Mouse (Mus musculus) layer of hippocampus, adult 2 months (tissue): ENCODE measurements around the gene Rfc5. TPM values are rescaled to one million over a fixed set of nuclear protein-coding genes. Genes with fewer than 3 reads are reported as not detected.
A peak's percentile ranks its signal among the peaks of the same experiment; 100 is the strongest.
"Not testable (repeated sequence)": the region's sequence is repeated elsewhere in the genome, so short reads cannot be mapped to it uniquely, and the experiment has no call there.

Experiments
- DNase-seq, 2 experiments: peaks; one replicate each; pipeline ENCODE4 v3.0.0; 2022; ENCODE audit warnings: low spot score in 2 of 2
- H3K27ac ChIP-seq: fragments of 200-600 bp; 2 replicates; pipeline ENCODE4 v1.8.1; 2022
- H3K4me3 ChIP-seq: fragments of 200-600 bp; 2 replicates; pipeline ENCODE4 v1.8.1; 2022; ENCODE audit warnings: mild to moderate bottlenecking
- CTCF ChIP-seq: fragments of 200-600 bp; conservative IDR thresholded peaks from 2 replicates; pipeline ENCODE4 v1.8.1; 2022; ENCODE audit warnings: antibody characterized with exemption, mild to moderate bottlenecking, moderate library complexity
- long read RNA-seq, 2 experiments: library from polyadenylated mRNA; stranded (forward); transcript quantifications; one replicate each; pipeline ENCODE4 v2.0.0; 2021; ENCODE audit warnings: borderline mapping rate in 2 of 2
- total RNA-seq, 2 experiments: library from RNA; stranded (reverse); gene quantifications; 2 replicates each; pipeline ENCODE4 v1.2.3; 2021

Rfc5 gene
- 10 to 100 TPM; 13.8 to 18.5 TPM for total RNA-seq
- long read RNA-seq, experiment 1, transcript Rfc5-201 (11 exons, 2,796 nt), result major isoform, 9 of 17 reads
- long read RNA-seq, experiment 1, partial matches to known transcripts, result 3 of 17 reads
- long read RNA-seq, experiment 1, other reads (novel, unspliced or antisense), result 4 of 17 reads
- long read RNA-seq, experiment 2, transcript Rfc5-201 (11 exons, 2,796 nt), result major isoform, 8 of 16 reads
- long read RNA-seq, experiment 2, partial matches to known transcripts, result 2 of 16 reads
- long read RNA-seq, experiment 2, other reads (novel, unspliced or antisense), result 4 of 16 reads

DNA sequence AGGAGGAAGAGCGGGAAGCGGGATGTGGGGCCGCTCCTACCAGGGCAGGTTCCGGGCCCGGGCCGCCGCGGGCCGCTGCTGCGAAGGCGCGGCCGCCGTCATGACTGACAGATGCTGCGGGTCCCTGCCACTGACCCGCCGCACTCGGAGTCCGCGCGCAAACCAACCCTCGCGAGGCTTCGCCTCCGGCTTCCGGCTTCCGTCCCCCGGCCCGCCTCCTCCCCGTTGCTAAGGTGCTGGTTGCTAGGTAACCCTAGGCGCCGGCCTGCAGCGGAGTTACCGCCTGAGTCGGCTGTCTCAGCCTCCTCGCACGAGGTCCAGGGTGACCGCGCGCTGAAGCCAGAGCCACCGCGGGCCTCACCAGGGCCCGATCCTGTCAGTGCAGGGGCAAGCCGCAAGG lies at the start of gene Rfc5:
Rfc5 (minus strand) TSS at position 171 of the 400 bp plus-strand sequence.
- peak within 1 kb of the TSS; percentile 89 for H3K27ac ChIP-seq
- no peak for TF ChIP-seq CTCF
- peak; percentile 94 for DNase-seq
- peak within 1 kb of the TSS; percentile 94 for H3K4me3 ChIP-seq

DNA sequence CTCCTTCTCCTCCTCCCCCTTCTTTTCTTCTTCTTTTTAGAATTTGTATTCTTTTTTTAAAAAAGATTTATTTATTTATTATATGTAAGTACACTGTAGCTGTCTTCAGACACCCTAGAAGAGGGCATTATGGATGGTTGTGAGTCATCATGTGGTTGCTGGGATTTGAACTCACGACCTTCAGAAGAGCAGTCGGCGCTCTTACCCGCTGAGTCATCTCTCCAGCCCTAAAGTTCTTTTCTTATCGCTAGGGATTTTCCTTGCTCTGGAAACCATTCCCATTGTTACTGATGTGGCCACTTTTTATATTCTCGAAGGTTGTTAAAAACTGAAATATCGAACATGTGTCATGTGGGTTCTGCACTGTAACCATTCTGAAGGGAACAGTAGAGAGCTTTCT lies 44.7 kb upstream of the Rfc5 start:
- not testable (repeated sequence) for DNase-seq, H3K27ac ChIP-seq, H3K4me3 ChIP-seq

DNA sequence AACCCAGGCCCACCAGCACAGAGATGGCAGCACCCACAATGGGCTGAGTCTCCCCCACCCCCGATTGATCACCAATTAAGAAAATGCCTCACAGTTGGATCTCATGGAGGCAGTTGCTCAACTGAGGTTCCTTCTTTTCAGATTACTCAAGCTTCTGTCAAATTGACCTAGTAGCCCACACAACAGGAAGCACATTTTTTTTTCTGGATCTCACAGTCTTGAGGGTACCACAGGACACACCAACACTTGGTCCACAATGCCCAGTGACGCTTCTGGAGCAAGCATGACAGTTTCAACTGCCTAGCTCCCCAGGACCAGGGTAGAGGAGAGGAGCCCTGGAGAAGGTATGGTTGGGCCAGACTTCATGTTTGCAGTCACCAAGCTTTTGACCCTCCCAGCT lies 28.6 kb upstream of the Rfc5 start:
- DNase-seq, result no peak
- Histone ChIP-seq H3K4me3 (no peak overlapping the region), H3K27ac (no peak overlapping the region)
- TF ChIP-seq CTCF, result no peak

DNA sequence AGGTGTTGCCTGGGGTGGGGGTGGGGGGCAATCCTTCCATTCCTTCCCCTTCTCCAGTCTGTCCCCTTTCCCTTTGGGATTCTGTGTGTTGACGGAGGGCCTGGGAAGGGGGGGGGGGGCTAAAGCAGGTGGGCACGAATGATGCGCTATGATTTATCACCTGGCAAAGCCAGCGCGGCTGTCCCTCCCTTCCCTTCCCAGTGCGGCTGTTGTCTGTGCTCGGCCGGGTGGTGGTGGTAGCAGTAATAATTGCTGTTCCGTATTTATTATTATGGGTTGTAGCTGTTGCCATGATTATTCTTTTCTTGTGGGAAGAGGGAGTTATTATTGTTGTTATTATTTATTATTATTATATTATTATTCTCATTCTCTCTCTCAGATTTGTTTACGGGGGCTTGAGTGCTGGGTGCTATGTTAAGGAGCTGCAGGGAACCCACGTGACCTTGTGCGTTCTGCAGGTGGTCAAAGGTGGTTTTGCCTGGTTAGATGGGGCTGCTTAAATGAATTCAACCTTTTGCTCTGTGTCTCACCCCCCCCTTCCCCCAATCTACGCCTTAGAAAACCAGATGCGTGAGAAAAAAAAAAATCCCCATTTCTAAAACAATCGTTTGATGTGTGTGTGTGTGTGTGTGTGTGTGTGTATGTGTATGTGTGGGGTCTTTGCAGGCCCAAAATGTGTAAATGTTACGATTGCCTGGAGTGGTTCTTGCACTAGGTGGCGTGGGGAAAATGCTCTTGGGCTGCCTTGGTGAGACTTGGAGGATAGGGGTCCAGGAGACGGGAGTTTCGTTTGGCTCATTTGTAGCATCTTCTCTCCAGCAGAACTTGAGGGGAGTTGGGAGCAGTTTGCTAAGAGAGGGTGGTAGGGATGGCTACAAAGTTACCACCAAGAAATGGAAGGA lies 26.4 kb upstream of the Rfc5 start:
- DNase-seq, result peak in 1 of 2 experiments; percentile 25
- H3K27ac ChIP-seq, result peak overlapping the region; percentile 98
- H3K4me3 ChIP-seq, result peak overlapping the region; percentile 78
- peak; percentile 48 for TF ChIP-seq CTCF

DNA sequence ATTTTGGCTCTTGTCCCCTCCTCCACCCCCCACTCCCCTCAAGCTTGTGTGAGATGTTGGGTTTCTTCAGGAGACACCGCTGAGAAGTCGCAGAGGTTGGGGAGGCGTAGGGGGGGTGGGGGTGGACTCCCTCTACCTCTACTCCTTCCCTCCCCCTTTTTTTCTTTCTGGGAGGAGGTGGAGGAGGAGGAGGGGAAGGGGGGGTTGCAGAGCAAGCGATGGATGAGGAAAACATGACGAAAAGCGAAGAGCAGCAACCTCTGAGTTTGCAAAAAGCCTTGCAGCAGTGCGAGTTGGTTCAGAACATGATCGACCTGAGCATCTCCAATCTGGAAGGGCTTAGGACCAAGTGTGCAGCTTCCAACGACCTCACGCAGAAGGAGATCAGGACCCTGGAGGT lies 25.8 kb upstream of the Rfc5 start:
- peak in 1 of 2 experiments; percentile 15 for DNase-seq
- no peak for TF ChIP-seq CTCF
- Histone ChIP-seq H3K4me3 (peak overlapping the region; percentile 78), H3K27ac (peak overlapping the region; percentile 98)

DNA sequence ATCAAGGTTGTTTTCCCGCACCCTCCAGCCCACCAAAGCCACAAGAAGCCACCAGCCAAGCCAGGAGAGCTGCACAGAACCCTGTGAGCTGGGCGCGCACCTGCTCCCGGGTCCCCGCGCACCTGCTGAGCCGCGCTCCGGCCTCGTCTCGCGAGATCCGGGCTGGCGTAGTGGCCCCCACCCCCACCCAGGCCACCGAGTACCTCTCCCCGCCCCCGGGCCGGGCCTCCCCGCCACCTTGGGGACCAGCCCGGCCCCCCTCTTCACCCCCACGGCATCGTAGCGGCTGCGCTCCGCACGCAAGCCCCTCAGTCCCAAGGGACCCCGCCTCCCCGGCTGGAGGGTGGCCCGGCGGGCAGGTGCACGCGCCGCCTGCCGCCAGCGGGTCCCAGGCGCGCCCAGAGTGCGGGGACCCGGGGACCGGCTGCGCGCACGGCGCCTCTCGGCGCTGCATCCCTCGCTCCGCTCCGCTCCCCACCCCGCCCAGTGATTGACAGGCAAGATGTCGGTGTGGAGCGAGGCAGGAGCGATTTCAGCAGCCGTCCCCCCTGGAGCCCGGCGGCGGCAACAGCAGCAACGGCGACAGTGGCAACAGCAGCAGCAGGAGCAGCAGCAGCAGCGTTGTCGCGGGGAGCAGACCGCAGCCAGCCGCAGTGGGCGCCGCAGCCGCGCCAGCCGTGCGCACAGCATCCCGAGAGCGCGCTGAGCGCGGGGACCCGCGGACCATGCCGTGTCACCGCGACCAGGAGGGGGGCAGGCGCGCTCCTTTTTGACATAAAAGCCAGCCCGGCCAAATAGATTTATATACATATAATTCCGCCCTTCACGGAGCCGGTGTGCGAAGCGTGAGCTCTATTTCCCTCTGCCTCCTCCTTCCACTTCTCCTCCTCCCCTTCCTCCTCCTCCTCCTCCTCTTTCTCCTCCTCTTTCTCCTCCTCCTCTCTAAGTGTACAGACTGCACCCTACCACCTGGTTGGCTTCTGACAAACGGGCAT lies 25.0 kb upstream of the Rfc5 start, which contains the start of gene Ksr2:
Ksr2 (plus strand) TSS at position 494 of the 995 bp plus-strand sequence.
- peak within 1 kb of the TSS; percentile 98 for H3K27ac ChIP-seq
- TF ChIP-seq CTCF, result no peak
- H3K4me3 ChIP-seq, result peak within 1 kb of the TSS; percentile 78
- peak; percentile 69 to 71 for DNase-seq

DNA sequence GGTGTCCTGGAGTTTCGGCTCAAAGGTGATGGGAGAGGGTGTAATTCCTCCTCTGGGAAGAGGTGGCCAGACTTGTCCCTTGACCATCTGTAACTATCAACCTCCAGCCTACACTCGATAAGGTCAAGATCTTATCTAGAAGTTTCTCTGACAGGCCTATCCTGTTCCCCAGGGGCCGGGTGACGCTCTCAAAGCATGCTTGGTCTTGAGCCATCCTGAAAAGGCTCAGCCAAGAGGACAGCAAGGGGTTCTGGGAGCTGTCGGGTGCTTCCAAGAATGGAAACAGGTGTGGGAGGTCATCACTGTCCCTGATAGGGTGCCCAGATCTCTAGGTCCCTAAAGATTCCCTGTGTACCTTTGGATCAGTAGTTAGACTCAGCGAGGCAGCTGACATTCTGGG lies 20.5 kb upstream of the Rfc5 start:
- no peak for TF ChIP-seq CTCF
- H3K27ac ChIP-seq, result no peak overlapping the region
- no peak for DNase-seq
- H3K4me3 ChIP-seq, result no peak overlapping the region

DNA sequence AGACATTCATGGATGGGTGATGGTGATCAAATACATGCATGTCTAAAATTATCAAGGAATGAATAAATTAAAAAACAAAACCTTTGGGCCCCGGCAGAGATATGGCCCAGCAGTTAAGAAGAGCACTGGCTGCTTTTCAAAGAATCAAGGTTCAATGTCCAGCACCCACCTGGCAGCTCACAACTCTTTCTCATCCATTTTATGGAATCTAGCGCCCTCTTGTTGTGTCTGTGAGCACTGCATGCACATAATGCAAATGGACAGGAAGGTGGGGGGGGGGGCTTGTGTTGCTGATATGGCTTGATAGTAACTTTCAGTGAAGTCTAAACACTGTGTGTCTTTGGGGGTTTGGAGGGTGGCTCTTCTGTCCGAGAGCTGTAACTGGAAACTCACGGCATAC lies 19.4 kb upstream of the Rfc5 start:
- H3K4me3 ChIP-seq, result no peak overlapping the region
- H3K27ac ChIP-seq, result no peak overlapping the region
- TF ChIP-seq CTCF, result peak; percentile 72
- peak in 1 of 2 experiments; percentile 34 for DNase-seq

DNA sequence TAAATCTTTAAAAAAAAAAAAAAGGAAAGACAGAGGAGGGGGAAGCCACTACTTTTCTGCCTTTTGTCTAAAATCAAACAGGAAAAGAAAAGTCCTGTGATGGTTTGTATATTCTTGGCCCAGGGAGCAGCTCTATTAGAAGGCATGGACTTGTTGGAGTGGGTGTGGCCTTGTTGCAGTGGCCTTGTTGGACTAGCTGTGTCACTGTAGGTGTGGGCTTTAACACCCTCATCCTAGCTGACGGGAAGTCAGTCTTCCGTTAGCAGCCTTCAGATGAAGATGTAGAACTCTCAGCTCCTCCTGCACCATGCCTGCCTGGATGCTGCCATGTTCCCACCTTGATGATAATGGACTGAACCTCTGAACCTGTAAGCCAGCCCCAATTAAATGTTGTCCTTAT lies 15.8 kb upstream of the Rfc5 start:
- not testable (repeated sequence) for H3K4me3 ChIP-seq, H3K27ac ChIP-seq, DNase-seq

DNA sequence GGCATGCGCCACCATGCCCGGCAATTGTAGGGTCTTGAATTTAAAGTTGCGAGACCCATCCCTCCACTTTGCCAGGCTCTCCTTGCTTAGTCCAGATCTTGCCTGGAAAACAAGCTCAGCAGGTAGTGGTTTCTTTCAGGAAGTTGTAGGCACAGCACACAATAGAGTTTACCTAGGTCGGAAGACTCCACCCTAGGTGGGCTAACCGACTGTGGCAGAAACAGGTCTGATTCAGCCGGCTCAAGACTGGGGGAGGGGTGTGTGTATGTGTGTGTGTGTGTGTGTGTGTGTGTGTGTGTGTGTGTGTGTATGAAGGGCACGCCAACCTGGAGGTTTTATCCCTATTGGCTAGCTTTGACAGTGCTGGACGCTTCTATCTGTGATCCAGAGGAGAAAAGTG lies 14.8 kb upstream of the Rfc5 start:
- DNase-seq, result no peak
- H3K27ac ChIP-seq, result no peak overlapping the region
- TF ChIP-seq CTCF, result no peak
- H3K4me3 ChIP-seq, result no peak overlapping the region

DNA sequence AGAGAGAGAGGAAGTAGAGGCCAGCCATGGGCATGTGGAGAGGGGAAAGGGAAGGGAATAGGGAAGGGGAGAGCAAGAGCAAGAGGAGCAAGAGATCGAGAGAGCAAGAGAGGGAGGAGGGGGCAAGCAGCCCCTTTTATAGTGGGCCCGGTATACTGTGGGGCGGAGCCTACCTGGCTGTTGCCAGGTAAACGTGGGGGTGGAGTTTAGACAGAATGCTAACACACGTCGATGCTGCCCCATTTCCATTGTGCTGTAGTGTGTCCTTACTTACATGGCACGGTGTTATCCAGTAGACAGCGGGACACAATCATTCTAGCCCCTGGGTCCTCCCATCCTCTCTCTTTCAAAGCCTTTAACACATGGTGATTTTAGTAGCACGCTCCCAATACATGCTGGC lies 10.4 kb upstream of the Rfc5 start:
- no peak for TF ChIP-seq CTCF
- H3K27ac ChIP-seq, result no peak overlapping the region
- H3K4me3 ChIP-seq, result no peak overlapping the region
- no peak for DNase-seq

DNA sequence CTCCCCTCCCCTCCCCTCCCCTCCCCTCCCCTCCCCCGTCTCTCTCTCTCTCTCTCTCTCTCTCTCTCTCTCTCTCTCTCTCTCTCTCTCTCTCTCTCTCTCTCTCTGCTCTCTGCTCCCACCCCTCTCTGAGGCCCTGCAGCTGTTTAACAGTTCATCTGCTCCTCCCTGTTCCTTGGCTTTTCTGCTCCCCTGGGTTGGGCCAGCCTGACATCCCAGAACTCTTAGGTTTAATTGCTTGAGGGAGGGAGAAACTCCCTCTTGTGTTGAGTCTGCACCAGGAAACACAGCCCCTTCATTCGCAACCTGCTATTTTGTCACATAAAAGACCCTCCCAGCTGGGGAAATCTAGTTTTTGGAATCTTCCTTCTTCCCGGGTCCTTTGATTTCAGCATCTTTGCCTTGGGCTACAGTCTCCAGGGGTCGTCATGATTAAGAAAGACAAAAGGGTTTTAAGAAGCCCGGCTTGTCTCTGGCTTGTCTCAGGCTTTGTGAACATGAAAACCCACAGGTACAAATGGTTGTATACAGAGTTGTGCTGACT lies 9.2 kb upstream of the Rfc5 start:
- TF ChIP-seq CTCF, result no peak
- no peak overlapping the region for H3K4me3 ChIP-seq
- DNase-seq, result no peak
- H3K27ac ChIP-seq, result no peak overlapping the region

DNA sequence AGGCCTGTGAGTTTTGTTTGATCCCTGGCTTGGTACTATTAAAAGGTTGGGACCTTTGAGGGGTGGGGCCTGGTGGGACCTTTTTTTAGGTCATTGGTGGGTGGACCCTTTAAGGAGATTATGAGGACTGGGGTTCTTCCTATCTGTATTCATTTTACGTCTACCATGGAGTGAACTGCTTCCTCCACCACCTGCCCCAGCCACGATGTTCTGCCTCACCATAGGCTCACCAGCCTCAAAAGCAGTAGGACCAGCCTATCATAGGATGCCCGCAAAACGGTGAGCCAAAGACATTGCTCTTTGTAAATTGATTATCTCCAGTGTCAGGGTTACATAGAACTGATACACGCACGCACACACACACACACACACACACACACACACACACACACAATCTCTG lies 8.5 kb upstream of the Rfc5 start:
- TF ChIP-seq CTCF, result no peak
- H3K27ac ChIP-seq, result no peak overlapping the region
- no peak overlapping the region for H3K4me3 ChIP-seq
- DNase-seq, result no peak
